Mouse (Mus musculus) c-Kit-positive CD71-negative TER-119-negative erythroid progenitor cells, embryonic 14.5 days (primary cell): ENCODE data around the gene Dock7.
A peak's percentile ranks its signal among the peaks of the same experiment; 100 is the strongest.

Experiments
- DNase-seq: peaks from one replicate; pipeline ENCODE4 v3.0.0-alpha.2; 2013; ENCODE audit warnings: low read depth

Dock7 gene

DNA sequence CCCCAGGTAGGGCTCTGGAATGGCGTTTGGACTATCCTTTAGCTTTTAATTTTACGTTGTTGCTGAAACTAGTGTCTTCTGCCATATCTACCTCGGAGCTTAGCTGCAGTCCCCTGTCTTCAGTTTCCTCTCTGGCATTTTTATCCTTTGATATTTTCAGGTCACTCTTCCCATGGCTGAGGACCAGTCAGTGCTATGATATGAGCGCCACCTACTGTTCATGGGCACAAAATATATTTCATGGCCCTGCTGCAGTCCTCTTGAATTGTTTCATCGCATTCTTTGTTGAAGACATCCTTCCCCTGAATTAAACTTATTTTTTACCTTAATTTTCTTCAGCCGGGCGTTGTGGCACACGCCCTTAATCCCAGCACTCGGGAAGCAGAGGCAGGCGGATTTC, 233.6 kb downstream of the Dock7 start:
- DNase-seq, result peak; percentile 17
